Mouse (Mus musculus): ENCODE measurements around the gene Gm379.

The Gm379 gene

DNA sequence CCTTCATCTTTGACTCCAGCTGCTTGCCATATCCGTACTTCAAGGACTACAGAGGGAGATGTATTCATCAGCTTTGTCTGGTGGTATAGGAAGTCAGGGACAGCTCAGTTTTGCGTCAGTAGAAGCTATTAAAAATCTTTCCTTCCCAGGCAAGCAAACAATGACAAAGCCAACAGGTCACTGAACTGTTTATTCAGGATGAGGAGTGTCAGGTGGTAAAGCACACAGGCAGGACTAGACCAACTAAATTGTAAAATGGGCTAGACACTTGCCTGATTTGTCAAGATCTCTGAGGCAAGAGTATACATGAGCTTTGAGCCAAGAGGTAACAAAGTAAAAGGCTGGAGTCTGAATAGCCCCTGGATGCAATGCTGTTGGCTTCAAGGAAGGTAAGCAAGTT, at the start of gene Gm379:
Gene Gm379, minus strand, starts transcription at position 7 of the 400 bp plus-strand sequence.
- DNase-seq: no peak

DNA sequence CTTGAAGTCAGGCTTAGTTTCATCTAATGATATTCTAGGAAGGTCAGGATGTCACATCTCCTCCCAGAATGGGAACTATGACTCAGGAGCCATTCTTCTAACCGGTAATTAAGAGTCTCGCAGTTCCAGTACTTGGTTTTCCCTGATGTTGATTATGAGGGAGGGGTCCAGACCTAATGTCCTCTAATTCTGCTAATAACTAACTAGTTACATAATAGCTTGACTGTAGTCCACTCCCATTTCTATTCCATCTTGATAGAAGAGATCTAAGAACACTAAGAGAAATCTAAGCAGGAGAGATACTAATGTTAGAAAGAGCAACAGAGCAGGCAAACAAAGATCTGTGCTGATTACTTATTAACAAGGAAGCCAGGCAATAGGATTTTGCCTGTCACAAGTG, 39.6 kb upstream of the Gm379 start:
- DNase-seq: no peak

- DNase-seq: no peak
Observed at GRCm38 (mm10) chrX:108668868-108669267, 4.2 kb upstream of the Gm379 start.

DNA sequence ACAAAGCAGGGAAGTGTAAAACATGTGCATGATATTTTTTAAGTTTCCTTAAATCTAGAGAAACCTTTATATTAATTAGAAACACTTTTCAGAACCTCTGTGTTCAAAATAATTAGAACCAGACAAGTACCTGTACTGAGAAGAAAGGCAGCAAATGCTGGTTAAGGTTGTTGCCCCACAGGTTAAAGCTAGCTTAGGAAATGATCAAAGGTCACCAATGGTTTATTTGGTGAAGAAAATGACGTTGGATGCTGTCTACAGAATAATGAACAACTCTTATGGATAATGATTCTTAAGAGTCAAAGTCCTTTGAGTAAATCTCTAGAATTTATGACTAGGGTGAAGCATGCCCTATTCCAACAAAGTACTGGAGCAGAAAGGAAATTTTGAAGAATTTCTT, 42.7 kb downstream of the Gm379 start:
- no peak for DNase-seq

DNA sequence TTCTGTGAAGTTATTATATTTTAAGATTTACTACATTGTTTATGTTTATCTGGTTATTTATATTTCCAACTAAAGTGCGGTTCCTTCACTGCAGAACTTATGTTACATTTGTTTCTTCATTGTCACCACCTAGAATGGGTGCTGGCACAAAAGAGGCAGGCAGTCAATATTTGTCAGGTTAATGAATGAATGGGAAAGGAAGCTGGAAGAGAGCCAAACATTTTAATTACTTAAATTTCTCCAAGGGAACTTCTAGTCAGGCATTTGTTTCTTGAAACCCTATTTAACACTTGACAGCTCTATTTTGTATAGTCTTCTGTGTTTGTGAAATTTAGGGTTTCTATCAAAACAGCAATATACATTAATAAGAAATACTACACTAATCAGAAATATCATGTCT, 43.8 kb downstream of the Gm379 start:
- DNase-seq: no peak
